Mouse (Mus musculus) CD4-positive helper T cell, adult 2 months (primary cell): ENCODE data around the gene Timm44.

ENCODE experiments used
- DNase-seq: peaks from one replicate; pipeline ENCODE4 v3.0.0-alpha.2; 2012; ENCODE audit warnings: low read depth, missing footprints, low spot score

Gene Timm44

DNA sequence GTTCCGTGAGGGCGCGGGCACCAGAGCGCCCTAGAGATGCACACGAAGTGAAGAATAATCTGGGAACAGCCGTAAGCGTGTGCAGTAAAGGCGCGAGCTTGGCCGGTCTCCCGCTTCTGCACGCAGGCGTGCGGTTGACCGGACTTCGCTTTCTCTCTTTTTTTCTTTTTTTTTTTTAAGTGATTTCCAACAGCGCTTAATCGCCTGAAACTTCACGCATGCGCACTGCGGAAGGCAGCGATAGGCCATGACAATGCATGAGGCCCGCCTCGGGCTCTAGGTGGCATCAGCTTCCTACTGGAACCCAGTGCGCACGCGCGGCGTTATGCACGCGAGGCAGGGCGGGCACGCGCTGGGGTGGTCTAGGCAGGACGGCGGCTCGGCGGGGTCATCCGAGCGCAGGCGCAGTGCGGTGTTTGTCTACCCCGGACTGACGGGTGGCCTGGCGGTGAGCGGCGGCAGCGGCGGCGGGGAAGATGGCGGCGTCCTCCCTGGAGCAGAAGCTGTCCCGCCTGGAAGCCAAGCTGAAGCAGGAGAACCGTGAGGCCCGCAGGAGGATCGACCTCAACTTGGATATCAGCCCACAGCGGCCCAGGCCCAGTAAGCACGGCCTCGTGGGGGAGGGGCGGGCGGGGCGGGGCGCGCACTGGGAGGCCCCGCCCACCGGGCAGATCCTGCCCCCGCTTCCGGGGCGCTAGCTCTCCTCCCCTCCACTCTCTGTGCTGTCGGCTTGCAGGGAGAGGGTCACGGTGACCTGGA is 37.1 kb downstream of the Timm44 start, which contains the start of the genes Map2k7 and Gm49320:
Map2k7 (plus strand) TSS at position 307 of the 759 bp plus-strand sequence.
Gm49320 (plus strand) TSS at position 432 of the 759 bp plus-strand sequence.
- DNase-seq = peak; percentile 99

DNA sequence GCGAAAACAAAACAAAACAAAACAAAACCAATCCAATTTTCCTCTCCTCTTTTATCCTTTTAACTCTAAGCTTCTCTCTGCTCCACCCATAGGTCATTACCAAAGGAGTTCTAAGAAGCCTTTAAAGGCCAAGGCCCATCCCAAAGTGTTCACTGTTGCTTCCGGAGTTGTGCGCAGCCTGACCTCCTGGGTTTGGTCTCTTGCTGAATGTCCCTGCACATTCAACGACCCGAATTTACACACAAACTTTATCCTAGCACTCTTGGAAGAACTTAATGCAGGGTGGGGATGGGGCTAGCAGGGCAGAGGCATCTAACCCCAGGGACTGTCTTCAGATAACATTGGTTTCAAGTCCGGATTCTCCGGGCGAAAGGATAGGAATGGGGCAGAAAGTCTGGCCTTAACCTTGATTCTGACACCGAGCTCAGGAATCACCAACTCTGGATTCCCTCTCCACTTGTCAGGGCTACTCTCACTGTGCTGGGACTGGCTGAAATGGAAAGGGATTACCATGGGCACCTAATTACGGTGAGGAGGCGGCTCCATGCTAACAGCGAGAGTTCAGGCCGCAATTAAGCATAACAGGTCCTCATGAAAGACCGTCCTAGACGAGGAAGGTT is 37.8 kb downstream of the Timm44 start:
- no peak for DNase-seq

DNA sequence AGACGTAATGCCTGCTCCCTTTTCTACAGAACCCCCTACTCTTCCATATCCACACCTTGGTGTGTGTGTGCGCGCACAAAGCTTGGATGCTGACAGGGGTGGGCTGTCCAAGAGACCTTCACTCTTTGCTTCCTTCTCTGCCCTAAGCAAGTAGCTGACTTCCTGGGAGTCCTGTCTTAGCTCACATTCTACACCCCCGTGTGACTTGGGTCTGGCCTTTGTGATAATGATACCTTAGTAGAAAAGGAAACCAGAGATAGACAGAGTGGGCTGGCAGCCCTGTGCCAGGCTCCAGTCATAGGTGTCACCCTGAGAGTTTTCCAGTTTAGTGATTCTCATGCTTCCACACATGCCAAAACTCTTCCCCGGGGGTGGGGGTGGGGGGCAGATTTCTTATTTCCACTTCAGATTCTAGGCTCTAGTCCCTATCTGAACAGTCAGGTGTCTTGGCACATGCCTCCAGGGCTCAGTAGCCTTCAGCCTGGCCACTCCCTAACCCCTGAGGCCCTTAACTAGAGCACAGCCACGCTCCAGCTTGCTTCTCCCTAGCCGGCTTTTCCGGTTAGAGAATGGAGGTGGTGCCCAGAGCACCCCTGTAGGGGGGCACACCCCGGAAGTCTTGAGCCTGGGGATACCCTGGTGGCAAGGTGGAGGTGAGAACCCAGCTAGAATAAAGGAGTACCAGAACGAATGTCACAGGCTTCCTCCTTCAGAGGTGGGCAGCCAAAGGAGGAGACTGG is 44.9 kb downstream of the Timm44 start:
- DNase-seq = no peak

DNA sequence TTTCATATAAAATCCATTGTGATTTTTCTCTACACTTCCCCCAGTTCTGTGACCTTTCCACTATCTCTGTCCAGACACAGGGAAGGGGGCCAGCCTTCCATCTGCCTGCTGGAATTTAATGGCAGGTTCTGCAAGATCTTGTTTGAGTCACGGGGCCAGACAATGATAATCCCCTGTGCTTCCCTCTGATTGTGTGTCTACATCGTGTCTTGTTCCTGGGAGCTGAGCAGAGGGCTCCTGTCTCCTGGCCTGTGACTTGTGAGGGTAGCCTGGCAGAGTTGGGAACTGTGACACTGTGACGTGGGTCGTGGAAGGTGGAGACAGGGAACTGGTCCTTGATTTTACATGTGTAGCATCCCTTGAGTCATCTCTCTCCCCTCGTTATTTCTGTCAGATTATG is 45.9 kb downstream of the Timm44 start:
- no peak for DNase-seq

DNA sequence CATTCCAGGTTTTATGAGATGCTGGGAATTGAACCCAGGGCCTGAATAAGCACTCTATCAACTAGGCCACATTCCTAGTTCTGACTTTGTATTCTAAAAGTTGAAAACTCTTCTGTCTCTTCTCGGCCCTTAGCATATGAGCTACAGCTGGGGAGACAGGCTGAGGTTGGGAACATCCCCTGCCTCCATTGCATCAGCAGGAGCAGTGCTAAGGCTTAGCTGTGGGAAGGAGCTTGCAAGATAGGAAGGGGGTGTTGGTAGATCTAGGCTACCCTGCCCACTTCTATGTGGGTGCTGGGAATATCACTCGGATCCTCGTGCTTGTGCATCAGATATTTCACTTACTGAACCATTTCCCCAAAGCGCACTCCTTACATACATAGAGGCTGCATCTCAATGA is 47.8 kb downstream of the Timm44 start:
- no peak for DNase-seq

DNA sequence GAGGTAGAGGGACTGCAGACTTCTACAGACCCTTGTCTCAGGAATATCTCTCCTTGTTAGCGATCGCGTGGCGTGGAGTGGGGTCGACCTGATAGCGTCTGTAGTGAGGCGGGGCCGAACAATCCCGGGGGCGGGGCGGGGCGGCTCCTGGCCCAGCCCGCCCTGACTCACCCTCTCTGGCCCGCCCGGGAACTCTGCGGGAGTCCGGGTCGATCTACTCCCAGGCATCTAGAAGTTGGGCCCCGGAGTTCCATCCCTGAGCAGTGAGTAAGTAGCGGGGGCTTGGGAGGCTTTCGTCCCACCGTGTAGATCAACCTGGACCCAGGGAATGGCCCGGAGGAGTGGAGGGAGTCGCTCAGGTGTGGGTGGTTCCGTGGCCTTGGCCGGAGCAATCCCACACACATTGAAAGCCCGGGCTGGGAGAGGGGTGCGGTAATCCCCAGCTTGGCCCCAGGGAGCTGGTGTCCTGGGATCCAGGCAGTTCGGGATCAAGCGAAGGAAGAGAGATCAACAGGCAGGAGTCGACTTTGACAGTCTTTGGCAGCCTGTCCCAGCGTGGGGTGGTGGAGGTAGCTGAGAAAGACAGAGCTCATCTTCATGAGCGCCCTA is 48.9 kb downstream of the Timm44 start, which contains the start of gene Lrrc8e:
Lrrc8e (plus strand) TSS at position 89 of the 609 bp plus-strand sequence.
- DNase-seq = no peak

- DNase-seq = no peak
Observed at GRCm38 (mm10) chr8:4226323-4226722, 49.4 kb downstream of the Timm44 start.

DNA sequence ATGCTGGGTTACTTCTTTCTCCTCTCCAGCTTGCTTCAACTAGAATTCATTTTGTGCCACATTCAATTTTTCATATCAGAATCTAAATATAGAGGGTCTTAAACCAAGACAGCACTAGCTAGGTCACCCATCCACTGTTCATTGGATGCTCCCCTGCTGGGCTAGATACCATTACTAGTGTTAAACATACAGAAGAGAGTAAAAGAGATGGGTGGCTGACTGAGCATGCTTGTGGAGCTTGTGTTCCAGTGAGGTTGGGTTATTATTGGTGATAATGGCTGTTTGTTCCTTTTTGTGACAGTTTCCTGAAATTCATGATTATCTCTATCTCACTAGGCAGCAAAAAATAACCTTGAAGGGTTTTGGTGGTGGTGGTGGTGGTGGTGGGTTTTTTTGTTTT is 53.7 kb downstream of the Timm44 start:
- DNase-seq = no peak

- no peak for DNase-seq
Observed at GRCm38 (mm10) chr8:4219617-4220016, 56.1 kb downstream of the Timm44 start.

GRCm38 (mm10) chr8:4216791-4217621 is 58.7 kb downstream of the Timm44 start, which contains the start of gene Prr36:
TSS of gene Prr36 (minus strand) at chr8:4217459.
- DNase-seq = peak; percentile 22

DNA sequence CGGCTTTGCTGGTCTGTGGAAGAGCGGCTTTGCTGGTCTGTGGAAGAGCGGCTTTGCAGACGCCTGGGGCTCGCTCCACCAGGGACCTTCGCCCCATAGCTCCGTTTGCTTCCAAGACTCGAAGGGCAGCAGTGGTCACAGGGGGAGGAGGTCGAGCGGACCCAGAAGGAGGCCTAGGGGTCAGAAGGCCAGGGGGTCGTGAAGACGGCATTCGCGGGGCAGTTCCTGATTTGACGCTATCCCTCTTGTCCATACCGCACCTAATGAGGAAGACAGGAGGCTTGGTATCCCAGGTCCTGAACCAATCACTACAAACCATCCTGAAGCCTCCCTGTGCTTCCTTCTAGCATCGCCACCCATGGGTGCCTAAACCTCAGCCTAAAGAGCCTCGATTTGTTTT is 59.4 kb downstream of the Timm44 start:
- DNase-seq = no peak

DNA sequence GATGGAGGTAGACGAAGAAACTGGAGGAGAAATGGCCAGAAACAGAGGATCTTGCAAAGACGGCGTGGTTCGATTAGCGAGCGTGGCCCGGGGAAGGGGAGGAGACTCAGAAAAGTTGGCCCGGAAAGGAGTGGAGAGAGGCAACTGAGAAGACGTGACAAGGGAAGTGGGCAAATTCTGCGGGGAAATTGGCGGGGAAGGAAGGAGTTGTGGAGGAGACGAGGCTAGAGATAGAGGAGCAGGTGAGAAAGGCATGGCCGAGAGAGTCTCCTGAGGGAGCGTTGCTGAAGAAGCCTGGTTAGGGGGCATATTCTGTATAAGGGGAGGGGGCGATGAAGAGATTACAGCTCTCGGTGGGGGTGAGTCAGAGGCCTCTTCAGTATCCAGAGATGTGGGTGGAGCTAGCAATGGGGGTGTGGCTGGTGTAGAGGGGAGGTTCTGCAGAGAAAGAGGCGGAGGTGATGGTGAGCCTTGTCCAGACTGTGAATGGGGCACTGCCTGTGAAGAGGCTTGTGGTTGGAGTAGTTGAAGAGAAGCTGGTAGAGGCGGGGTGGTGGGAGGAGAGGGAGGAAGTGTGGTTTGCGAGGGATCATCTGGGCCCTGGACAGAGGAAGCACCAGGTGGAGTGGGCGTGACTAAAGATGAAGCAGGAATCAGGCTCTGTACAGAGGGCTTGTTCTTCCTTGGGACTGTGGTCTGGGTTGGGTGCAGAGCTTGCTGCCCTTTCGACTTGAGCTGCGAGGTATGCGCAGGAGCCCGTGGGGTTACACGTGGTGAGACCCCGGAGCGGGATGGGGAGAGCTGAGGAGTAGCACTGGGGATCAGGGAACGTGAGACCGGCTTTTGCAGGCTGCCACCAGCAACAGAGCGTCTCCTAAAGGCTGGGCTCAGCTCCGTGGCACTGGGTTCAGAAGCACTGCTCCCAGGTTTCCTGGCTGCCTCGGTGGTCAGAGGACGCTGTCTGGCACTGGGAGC is 61.4 kb downstream of the Timm44 start:
- peak; percentile 84 for DNase-seq

DNA sequence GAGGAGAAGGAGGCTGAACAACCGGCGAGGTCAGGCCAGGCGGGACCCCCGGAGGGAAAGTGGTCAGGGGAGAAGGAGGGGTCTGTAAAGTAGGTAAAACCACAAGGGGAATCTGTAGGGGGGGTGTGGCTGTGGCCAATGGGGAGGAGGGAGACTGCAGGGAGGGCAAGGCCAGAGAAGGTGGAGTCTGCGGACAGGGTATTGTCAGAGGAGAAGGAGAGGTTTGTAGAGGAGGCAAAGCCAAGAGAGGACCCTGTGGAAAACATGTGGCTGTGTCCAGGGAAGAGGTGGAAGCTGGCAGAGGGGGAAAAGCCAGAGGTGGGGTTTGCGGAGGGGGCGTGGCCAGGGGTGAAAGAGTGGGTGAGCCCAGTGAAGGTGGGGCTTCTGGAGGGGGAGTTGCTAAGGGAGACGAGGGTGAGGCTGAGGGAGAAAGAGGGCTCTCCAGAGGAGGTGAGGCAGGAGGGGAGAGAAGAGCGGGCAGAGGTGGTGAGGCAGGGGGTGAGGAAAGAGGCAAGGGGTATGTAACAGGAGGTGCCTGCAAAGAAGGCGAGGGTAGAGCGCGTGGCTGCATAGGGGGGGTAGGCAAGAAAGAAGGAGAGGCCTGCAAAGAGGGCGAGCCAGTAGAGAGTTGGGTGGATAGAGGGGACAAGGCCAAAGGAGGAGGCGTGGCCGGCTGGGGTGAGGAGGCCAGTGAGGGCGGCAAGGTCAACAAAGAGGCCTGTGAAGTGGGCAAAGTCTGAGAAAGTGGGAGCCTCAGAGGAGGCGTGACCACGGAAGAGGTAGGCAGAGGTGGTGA is 62.3 kb downstream of the Timm44 start:
- peak; percentile 51 for DNase-seq

GRCm38 (mm10) chr8:4212809-4213209 is 62.9 kb downstream of the Timm44 start:
- DNase-seq = peak; percentile 30

GRCm38 (mm10) chr8:4211097-4211496 is 64.6 kb downstream of the Timm44 start:
- no peak for DNase-seq
